Mouse (Mus musculus): ENCODE results near the gene Hdac10.

DNA sequence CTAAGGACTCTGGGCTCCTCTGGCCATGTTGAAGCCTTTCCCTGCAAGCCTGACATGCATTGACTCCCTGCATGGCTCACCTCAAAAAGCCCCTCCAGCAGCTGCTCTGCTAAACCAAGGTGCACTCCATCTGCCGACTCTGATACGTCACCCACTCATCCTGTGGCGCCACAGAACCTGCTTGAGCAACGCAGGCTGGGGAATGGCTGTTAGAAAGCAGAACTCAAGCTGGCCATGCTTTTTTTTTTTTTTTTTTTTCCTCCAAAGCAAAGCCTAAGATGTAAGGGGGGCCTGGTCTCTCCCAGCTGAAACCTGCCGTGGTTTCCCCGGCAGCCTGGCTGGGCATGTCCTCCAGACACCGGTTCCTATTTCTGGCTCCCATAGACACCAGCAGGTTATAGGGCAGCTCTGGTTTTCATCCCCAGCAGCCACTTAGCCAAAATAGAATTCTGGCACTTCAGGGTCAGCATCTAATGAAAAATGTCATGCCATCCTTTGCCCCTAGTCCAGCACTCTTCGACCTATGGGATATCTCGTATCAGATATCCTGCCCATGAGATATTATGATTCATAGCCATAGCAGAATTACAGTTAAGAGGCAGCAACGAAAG lies 54.4 kb downstream of the Hdac10 start:
- TF ChIP-seq POLR2A (IDR thresholded peaks at IDR 0.05; ENCODE audit: insufficient read length, low read depth) (no peak), MYOG (IDR thresholded peaks at IDR 0.05; ENCODE audit: control insufficient read depth in 1 of 3, insufficient read depth in 1 of 3, insufficient read length in 2 of 3, low read depth in 2 of 3) (no peak), POLR2AphosphoS2 (IDR thresholded peaks at IDR 0.05; ENCODE audit: insufficient read length, low read depth) (no peak), E2F4 (IDR thresholded peaks at IDR 0.05; ENCODE audit: insufficient read depth) (no peak), USF1 (IDR thresholded peaks at IDR 0.05; ENCODE audit: low read depth) (no peak), CEBPB (IDR thresholded peaks at IDR 0.05; ENCODE audit: insufficient read depth, poor library complexity, severe bottlenecking) (no peak), TCF12 (IDR thresholded peaks at IDR 0.05; ENCODE audit: insufficient read depth, poor library complexity, severe bottlenecking) (no peak), MYOD1 (IDR thresholded peaks at IDR 0.05; ENCODE audit: control insufficient read depth in 1 of 3, insufficient read length in 2 of 3, low read depth in 2 of 3) (no peak), MAX (IDR thresholded peaks at IDR 0.05; ENCODE audit: low read depth) (no peak), REST (IDR thresholded peaks at IDR 0.05; ENCODE audit: insufficient read depth, insufficient read length) (no peak), TCF3 (IDR thresholded peaks at IDR 0.05; ENCODE audit: insufficient read length, low read depth) (no peak)
